Mouse (Mus musculus): ENCODE results near the gene Dact3. TPM values are rescaled to one million over a fixed set of nuclear protein-coding genes. Genes with fewer than 3 reads are reported as not detected.

Dact3 gene
- polyA plus RNA-seq, 1 experiment from 2014 or later = 4.0 TPM

DNA sequence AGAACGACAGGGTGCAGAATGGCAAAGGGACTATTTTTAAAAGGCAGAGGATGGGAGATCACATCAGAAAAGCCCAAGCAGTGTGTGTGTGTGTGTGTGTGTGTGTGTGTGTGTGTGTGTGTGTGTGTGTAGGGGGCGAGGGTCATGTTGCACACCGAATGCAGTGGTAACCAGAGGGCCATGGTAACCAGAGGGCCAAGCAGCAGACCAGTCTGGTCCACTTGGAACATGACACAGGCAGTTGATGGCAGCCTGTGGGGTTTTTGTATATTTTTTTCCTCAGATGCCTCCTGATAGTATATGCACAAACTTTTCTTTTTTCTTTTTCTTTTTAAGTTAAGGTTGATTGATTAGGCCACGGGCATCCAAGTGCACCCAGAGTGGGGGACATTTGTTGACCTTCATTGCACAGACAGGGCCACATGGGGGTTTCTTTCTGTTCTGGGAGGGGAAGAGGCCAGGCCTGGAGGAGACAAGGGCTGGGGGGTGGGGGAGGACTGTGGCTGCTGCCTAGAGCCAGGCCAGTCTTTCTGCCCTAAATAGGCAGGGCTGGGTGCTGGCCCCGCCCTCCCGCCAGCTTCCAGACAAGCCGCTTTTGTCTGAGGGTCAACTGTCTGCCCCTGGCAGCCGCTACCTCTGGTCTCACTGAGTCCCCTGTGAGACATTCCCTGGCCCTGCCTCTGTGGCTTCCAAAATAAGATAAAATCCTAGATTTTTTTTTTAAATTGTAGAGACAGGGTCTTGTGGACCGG lies 4.9 kb downstream of the Dact3 start:
- Histone ChIP-seq H3K4me3 (no peak overlapping the region), H3K36me3 (peaks cover 43% of the 10 kb centered on the region)

DNA sequence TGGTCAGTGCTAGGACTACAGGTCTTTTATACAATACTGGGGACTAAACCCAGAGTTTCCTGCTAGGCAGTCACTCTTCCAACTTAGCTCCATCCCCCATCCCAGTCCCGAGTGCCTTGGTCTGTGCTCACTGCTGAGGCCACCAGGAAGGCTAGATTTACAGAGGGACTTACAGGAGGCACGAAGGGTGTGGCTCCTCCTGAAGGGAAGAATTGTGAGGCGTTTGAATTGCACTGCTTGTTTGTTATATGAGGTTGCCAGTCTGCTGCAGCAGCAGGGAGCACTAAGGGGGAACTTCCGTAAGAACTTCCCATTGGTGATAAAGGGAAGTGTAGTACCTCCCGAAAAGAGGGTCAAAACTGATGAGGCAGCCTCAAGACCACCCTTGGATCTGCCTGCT lies 5.5 kb downstream of the Dact3 start:
- Histone ChIP-seq H3K36me3 (peaks cover 49% of the 10 kb centered on the region), H3K9me3 (0 out of 2 replicates have a peak, but pooled peaks cover 2% of the 10 kb centered on the region), H3K27me3 (0 out of 2 replicates have a peak, but pooled peaks cover 3% of the 10 kb centered on the region), H3K9ac (no peak overlapping the region), H3K27ac (peak overlapping the region; percentile 77), H3K4me3 (no peak overlapping the region), H3K4me1 (peaks cover 32% of the 10 kb centered on the region), H3K4me2 (no peak overlapping the region)
- 25% methylated on average over 5 of the region's 5 CpGs for WGBS
- no peak for ATAC-seq (ENCODE audit: insufficient number of reproducible peaks, low FRiP score, low TSS enrichment, low read depth)

More for the DNA sequence above, 4.9 kb downstream of the Dact3 start:
- Histone ChIP-seq H3K27me3 (no peaks in the 10 kb centered on the region), H3K4me2 (no peak overlapping the region; the same call in 1 of the 2 replicates), H3K9me3 (no peaks in the 10 kb centered on the region), H3K27ac (peak overlapping the region; percentile 77), H3K4me1 (peaks cover 28% of the 10 kb centered on the region), H3K9ac (no peak overlapping the region)
- 0 out of 2 replicates have a peak, but pooled peaks have one; percentile 46 for ATAC-seq (ENCODE audit: insufficient number of reproducible peaks, low FRiP score, low TSS enrichment, low read depth)
- 28% methylated on average over 8 of the region's 9 CpGs for WGBS

DNA sequence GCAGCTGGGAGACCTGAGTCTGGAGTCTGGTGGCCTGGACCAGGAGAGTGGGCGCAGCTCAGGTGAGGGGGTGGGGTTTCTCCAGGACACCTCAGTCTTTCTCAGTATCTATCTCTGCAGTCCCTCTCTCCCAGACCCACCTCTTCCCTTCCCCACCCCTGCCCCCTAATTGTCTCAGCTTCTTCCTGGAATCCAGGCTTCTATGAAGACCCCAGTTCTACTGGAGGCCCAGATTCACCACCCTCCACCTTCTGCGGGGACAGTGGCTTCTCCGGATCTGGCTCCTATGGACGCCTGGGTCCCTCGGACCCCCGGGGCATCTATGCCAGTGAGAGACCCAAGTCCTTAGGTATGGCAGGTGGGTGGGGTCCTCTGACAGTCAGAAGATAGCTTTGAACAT lies 8.0 kb downstream of the Dact3 start:
- H3K27me3 ChIP-seq = 0 out of 2 replicates have a peak, but pooled peaks cover 3% of the 10 kb centered on the region
- peaks cover 71% of the 10 kb centered on the region for H3K36me3 ChIP-seq
- H3K27ac ChIP-seq = no peak overlapping the region
- H3K4me2 ChIP-seq = no peak overlapping the region
- H3K9me3 ChIP-seq = peaks cover 8% of the 10 kb centered on the region; the same call in 1 of the 2 replicates
- H3K9ac ChIP-seq = no peak overlapping the region
- peaks cover 23% of the 10 kb centered on the region for H3K4me1 ChIP-seq
- no peak overlapping the region for H3K4me3 ChIP-seq
- no peak for ATAC-seq (ENCODE audit: insufficient number of reproducible peaks, low FRiP score, low TSS enrichment, low read depth)
- WGBS = 88% methylated on average over 6 of the region's 6 CpGs

DNA sequence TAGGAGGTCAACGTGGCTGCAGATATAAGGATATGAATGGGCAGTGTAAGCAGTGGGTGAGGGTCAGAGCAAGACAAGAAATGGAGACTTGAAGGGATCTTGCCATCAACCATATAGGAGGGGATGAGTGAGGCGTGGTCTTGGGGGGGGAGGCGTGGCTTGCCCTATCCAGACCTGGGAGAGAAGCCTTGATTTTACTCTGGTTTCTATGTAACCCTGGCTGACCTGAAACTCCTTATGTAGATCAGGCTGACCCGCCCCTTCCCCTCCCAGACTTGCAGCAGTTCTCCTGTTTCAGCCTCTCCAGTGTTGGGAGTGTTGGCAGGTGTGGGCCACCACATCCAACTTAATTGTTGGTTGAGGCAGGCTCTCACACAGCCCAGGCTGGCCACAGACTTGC lies 9.2 kb downstream of the Dact3 start:
- Histone ChIP-seq H3K27ac (no peak overlapping the region), H3K36me3 (peaks cover 70% of the 10 kb centered on the region)

DNA sequence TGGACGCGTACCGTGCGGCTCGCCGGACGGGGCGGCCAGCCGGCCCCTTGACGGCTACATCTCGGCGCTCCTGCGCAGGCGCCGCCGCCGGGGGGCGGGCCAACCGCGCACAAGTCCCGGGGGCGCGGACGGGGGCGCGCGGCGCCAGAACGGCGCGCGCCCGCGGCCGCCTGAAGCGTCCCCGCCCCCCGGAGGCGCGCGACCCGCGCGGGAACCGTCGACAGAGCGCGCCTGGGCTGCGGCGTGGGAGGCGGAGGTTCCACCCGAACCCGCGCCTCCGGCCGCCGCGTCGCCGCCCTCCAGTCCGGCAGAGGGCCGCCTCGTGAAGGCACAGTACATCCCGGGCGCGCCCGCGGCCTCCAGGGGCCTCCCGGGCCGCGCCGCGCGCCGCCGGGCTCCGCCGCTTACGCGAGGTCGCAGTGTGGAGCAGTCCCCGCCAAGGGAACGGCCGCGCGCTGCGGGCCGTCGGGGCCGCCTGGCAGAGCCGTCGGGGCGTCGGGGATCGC lies 10.2 kb downstream of the Dact3 start:
- ATAC-seq (ENCODE audit: insufficient number of reproducible peaks, low FRiP score, low TSS enrichment, low read depth) = no peak
- H3K36me3 ChIP-seq = peaks cover 70% of the 10 kb centered on the region
- no peak overlapping the region for H3K27ac ChIP-seq

More for the DNA sequence above, 9.2 kb downstream of the Dact3 start:
- Histone ChIP-seq H3K4me3 (no peak overlapping the region), H3K4me2 (no peak overlapping the region), H3K4me1 (peaks cover 17% of the 10 kb centered on the region), H3K27me3 (0 out of 2 replicates have a peak, but pooled peaks cover 3% of the 10 kb centered on the region), H3K9me3 (peaks cover 8% of the 10 kb centered on the region; the same call in 1 of the 2 replicates), H3K9ac (no peak overlapping the region)
- ATAC-seq (ENCODE audit: insufficient number of reproducible peaks, low FRiP score, low TSS enrichment, low read depth) = no peak
- WGBS = 73% methylated on average over 4 of the region's 4 CpGs

DNA sequence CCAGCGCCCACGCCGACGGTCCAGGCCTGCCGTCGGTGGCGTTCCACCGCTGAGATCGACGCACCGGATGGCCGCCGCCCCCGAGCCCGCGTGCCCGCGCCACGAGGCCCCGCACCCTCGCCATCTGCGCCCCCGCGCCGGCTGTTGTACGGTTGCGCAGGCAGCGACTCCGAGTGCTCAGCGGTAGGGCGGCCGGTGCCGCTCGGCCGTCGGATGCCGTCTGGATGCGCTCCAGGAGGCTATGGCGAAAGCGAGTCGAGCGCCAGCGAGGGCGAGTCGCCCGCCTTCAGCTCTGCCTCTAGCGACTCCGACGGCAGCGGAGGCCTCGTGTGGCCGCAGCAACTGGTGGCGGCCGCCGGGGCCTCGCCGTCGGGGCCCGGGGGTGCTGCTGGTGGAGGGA lies 10.8 kb downstream of the Dact3 start:
- H3K9ac ChIP-seq = no peak overlapping the region
- H3K27ac ChIP-seq = no peak overlapping the region
- peak overlapping the region; percentile 25; the same call in 1 of the 2 replicates for H3K4me2 ChIP-seq
- 0 out of 2 replicates have a peak, but pooled peaks cover 3% of the 10 kb centered on the region for H3K27me3 ChIP-seq
- H3K4me1 ChIP-seq = peaks cover 20% of the 10 kb centered on the region
- H3K4me3 ChIP-seq = peak overlapping the region; percentile 32
- H3K9me3 ChIP-seq = peaks cover 8% of the 10 kb centered on the region; the same call in 1 of the 2 replicates
- ATAC-seq (ENCODE audit: insufficient number of reproducible peaks, low FRiP score, low TSS enrichment, low read depth) = no peak
- H3K36me3 ChIP-seq = peaks cover 70% of the 10 kb centered on the region
- 62% methylated on average over 59 of the region's 59 CpGs for WGBS

More for the DNA sequence above, 10.2 kb downstream of the Dact3 start:
- peaks cover 8% of the 10 kb centered on the region; the same call in 1 of the 2 replicates for H3K9me3 ChIP-seq
- H3K4me1 ChIP-seq = peaks cover 20% of the 10 kb centered on the region
- H3K27me3 ChIP-seq = 0 out of 2 replicates have a peak, but pooled peaks cover 3% of the 10 kb centered on the region
- 30% methylated on average over 92 of the region's 95 CpGs for WGBS
- H3K4me3 ChIP-seq = peak overlapping the region; percentile 32
- peak overlapping the region; percentile 25 for H3K4me2 ChIP-seq
- no peak overlapping the region for H3K9ac ChIP-seq

DNA sequence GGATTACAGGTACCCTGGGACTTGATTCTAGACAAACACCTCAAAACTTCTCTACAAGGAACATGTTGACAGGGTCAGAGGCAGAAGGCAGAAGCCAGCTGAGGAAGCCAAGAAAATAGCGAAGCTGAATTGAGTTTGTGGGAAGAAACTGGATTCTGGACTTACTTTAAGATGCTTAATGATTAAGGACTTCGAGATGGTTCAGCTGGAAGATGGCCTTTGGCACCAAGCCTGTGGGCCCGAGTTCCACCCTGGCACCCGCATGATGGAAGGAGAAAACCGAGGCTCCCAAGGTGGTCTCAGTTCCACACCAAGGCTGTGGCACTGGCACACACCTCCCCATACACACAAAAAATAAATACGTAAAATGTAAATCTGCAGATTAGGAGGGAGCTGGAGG lies 15.4 kb downstream of the Dact3 start:
- 0 out of 2 replicates have a peak, but pooled peaks have one; percentile 8 for ATAC-seq (ENCODE audit: insufficient number of reproducible peaks, low FRiP score, low TSS enrichment, low read depth)

DNA sequence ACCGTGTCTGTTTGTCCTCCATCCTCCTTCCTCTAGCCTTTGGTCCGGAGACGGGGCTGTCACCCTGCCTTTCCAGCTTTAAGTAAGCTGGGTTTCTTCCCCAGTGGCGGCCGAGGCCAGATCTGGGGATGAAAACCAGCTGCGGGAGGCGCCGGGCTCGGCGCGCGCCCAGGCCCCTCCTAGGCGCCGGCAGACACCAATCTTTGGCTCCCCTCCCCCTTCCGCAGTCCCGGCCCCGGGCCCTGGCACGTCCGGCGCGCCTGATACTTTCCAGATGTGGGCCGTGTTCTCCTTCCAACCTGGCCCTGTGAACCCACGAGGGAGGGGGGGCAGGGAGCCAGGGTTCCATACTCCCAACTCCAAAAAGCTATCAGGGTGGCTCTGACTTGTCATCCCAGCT lies 15.8 kb downstream of the Dact3 start:
- H3K36me3 ChIP-seq = peaks cover 29% of the 10 kb centered on the region
- H3K4me1 ChIP-seq = peaks cover 57% of the 10 kb centered on the region
- peak overlapping the region; percentile 43 for H3K4me3 ChIP-seq
- peak overlapping the region; percentile 97 for H3K27ac ChIP-seq
- H3K9ac ChIP-seq = 0 out of 2 replicates have a peak overlapping the region, but pooled peaks have one; percentile 5
- ATAC-seq (ENCODE audit: insufficient number of reproducible peaks, low FRiP score, low TSS enrichment, low read depth) = peak; percentile 85
- 0 out of 2 replicates have a peak, but pooled peaks cover 6% of the 10 kb centered on the region for H3K27me3 ChIP-seq
- H3K9me3 ChIP-seq = peaks cover 3% of the 10 kb centered on the region; the same call in 1 of the 2 replicates
- under 1% methylated on average over 23 of the region's 23 CpGs for WGBS
- H3K4me2 ChIP-seq = peak overlapping the region; percentile 67

More for the DNA sequence above, 15.4 kb downstream of the Dact3 start:
- Histone ChIP-seq H3K27me3 (0 out of 2 replicates have a peak, but pooled peaks cover 6% of the 10 kb centered on the region), H3K4me3 (peak overlapping the region; percentile 43), H3K9ac (0 out of 2 replicates have a peak overlapping the region, but pooled peaks have one; percentile 5), H3K4me1 (peaks cover 56% of the 10 kb centered on the region), H3K4me2 (peak overlapping the region; percentile 67), H3K36me3 (peaks cover 33% of the 10 kb centered on the region), H3K9me3 (peaks cover 7% of the 10 kb centered on the region; the same call in 1 of the 2 replicates), H3K27ac (peak overlapping the region; percentile 97)
- 14% methylated on average over 6 of the region's 6 CpGs for WGBS

DNA sequence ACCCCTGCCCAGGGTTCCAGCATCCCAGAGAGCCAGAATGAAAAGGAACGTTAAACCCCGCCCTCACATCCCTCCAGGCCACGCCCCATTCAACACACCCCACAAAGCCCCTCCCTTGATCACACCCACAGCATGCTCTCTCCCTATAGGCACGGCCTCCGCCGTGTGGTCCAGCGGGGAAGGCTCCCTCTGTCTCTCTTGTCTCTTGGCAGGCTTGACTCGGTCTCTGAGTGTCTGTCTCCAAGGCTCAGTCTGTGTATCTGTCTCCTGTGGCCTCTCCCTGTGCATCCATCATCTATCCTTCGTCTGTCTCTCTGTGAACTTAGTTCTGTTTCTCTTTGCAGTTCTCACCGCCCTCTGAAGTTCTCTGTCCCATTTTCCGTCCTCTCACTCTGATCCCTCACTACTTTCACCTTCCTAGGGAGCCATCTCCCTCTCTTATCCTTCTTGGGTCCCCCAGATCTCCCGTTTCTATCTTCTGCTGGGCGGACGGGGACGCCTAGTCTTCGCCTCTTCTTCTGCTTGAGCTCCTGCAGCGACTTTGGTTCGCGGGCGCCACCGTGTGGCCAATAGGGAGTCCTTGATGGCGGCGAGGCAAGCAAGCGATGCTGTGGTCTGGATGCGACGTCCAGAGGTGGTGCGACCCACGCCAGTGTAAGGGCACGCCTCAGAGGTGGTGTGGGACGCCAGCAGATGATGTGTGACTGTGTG lies 16.7 kb downstream of the Dact3 start, which contains the start of gene Gng8:
TSS of gene Gng8 (plus strand) at position 146 of the 711 bp plus-strand sequence.
- Histone ChIP-seq H3K36me3 (peaks cover 20% of the 10 kb centered on the region), H3K4me2 (peak within 1 kb of the TSS; percentile 67), H3K27ac (peak within 1 kb of the TSS; percentile 97), H3K4me1 (peaks cover 57% of the 10 kb centered on the region), H3K9me3 (no peaks in the 10 kb centered on the region), H3K4me3 (peak within 1 kb of the TSS; percentile 43), H3K27me3 (0 out of 2 replicates have a peak, but pooled peaks cover 6% of the 10 kb centered on the region), H3K9ac (peak within 1 kb of the TSS; percentile 21; the same call in 1 of the 2 replicates)
- ATAC-seq (ENCODE audit: insufficient number of reproducible peaks, low FRiP score, low TSS enrichment, low read depth) = peak; percentile 84
- WGBS = under 1% methylated on average over 30 of the region's 30 CpGs

DNA sequence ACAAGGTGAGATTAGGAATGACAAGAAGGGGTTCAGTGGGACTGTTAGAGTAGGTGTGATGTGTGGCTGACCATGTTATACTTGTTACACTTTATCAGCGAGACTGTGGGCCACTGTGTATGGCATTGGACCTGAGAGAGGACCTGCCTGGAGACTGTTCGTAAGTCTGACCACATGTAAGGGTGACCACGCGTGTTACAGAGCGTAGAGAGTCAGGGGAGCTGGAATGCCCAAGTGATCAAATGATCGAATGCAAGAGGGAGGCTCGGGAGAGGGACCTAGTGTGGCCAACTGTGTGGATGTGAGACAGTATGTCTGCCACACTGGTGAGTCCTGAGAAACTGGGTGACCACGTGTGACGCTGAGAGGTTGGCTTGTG lies 17.2 kb downstream of the Dact3 start:
- WGBS = 35% methylated on average over 9 of the region's 9 CpGs
- Histone ChIP-seq H3K4me1 (peaks cover 57% of the 10 kb centered on the region), H3K27ac (no peak overlapping the region), H3K27me3 (0 out of 2 replicates have a peak, but pooled peaks cover 6% of the 10 kb centered on the region), H3K36me3 (peaks cover 15% of the 10 kb centered on the region), H3K9ac (peak overlapping the region; percentile 21; the same call in 1 of the 2 replicates), H3K4me3 (peak overlapping the region; percentile 43), H3K9me3 (no peaks in the 10 kb centered on the region), H3K4me2 (peak overlapping the region; percentile 67)
- no peak for ATAC-seq (ENCODE audit: insufficient number of reproducible peaks, low FRiP score, low TSS enrichment, low read depth)

DNA sequence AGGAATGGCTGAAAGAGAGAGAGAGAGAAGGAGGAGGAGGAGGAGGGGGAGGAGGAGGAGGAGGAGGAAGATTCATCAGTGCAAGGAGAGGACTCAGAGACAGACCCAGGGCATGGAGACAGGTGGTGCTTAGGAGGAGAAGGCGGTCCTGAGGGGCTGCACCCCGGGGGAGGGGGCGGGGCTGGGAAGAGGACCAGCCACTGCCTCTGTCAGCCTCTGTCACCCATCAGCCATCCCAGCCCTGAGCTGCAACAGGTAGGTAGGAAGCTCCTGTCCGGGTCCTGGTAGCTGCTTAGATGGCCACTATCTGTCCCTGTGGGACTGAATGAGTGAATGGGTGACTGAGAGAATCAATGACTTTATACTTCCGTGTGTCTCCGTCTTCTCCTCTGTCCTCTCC lies 18.5 kb downstream of the Dact3 start:
- H3K4me2 ChIP-seq = no peak overlapping the region
- peaks cover 57% of the 10 kb centered on the region for H3K4me1 ChIP-seq
- H3K4me3 ChIP-seq = no peak overlapping the region
- 0 out of 2 replicates have a peak, but pooled peaks cover 6% of the 10 kb centered on the region for H3K27me3 ChIP-seq
- no peak overlapping the region for H3K27ac ChIP-seq
- H3K9ac ChIP-seq = no peak overlapping the region
- ATAC-seq (ENCODE audit: insufficient number of reproducible peaks, low FRiP score, low TSS enrichment, low read depth) = no peak
- 15% methylated on average over 6 of the region's 6 CpGs for WGBS
- 0 out of 2 replicates have a peak, but pooled peaks cover 3% of the 10 kb centered on the region for H3K36me3 ChIP-seq
- H3K9me3 ChIP-seq = no peaks in the 10 kb centered on the region
